Mouse (Mus musculus) cerebellum, adult 18-20 months (tissue): Measurements from ENCODE around the gene Dand5.

Experiments used
- DNase-seq, 2 experiments: peaks; one replicate each; pipeline ENCODE4 v3.0.0; 2021

Gene Dand5

GRCm38 (mm10) chr8:84822723-84823122 is at the start of gene Dand5:
TSS of gene Dand5 (minus strand) at chr8:84822823.
- DNase-seq, result no peak

DNA sequence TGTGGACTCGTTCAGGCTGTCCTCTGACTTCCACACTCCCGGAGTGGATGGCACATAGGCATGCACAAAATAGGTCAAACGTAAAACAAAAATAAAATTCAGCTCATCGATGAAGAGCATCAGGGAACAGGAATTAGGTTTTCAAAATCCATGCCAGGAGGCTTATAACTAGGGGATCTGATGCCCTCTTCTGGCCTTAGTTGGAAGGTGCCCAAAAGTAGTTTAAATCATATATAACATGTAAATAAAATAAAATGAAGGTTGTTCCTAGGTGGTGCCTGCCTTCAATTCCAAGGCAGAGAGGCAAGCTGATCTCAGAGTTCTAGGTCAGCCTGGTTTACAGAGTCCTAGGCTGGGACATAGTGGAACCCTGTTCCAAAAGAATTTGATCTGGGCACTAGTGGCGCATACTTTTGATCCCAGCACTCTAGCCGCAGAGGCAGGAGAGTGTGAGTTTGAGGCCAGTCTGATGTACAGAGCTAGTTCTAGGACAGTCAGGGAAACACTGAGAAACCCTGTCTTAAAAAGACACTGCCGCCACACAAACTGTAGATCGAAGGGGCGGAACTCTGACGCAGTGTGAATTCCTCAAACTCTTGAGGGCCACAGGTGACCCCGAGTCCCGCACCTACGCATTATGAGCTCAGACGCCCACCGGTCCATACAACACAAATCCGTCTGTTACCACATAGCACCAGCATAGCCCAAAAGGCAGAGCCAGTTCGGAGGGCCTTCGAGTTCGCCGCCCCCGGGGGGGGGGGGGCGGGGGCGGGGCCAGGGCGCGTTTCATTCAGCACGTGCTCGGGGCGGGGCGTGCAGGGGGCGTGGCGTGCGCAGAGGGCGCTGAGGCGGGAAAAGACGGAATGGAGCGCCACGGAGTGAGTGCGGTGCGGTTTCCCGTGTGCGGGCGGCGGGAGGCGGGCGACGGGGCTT is 49.0 kb upstream of the Dand5 start, which contains the start of gene Syce2:
Syce2 (plus strand) TSS at position 736 of the 933 bp plus-strand sequence.
- peak; percentile 69 to 72 for DNase-seq

- peak; percentile 93 to 95 for DNase-seq
Measured at GRCm38 (mm10) chr8:84856864-84857441, 34.3 kb upstream of the Dand5 start, which contains the start of gene Farsa. TSS of gene Farsa (plus strand) at chr8:84856989.

DNA sequence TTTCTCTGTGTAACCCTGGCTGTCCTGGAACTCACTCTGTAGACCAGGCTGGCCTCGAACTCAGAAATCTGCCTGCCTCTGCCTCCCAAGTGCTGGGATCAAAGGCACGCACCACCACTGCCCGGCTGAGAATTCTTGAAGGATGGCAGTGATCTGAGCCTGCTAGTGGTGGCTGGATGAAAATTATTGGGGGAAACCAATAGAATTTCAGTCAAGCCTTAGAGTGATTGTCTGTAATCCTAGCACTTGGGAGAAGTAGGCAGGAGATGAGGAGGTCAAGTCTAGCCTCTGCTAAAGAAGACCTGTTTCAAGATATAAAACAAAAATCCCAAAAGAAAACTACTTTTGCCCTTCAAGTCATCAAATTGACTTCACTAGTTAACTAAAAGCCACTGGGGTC is 33.8 kb upstream of the Dand5 start:
- no peak for DNase-seq

GRCm38 (mm10) chr8:84847684-84848435 is 25.2 kb upstream of the Dand5 start:
- no peak for DNase-seq

DNA sequence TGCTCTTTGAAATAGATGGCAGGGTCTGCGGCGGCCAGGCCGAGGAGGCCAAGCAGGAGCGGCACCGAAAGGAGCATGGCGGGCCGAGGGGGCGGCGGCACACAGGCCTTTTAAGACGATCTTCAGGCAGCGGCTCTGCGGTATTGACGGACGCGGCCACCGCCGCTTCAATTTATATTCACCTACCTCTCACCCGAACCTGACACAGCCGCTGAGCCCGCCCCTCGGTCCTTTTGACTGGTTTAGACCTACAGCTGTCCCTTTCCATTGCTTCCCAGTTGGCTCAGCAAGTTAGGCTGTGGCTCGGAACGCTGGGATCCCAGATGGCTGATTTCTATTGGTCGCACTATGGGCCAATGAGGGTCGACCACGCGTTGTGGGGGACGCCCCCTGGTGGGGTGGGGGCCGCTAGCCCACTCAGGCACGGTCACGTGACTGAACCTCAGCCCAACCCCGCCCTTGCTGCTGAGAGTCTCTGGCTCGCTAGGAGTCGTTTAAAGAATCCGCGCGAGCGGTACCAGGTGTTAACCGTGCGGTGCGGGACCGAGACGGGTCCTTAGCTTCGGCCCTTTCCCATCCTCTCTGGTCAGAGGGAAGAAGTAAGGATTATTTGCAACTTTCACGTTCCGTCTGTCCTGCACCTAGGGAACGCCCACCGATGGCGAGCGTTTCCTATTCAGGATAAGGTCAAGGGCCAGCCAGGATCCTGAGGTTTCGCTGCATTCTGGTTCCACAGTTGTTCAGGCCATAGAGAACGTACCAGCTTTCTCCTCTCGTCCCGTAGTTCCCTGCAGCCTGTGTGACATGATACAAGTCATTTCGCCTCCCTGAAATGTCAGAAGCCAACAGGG is 24.3 kb upstream of the Dand5 start, which contains the start of gene Calr:
Calr (minus strand) TSS at position 213 of the 851 bp plus-strand sequence.
- peak; percentile 99 to 100 for DNase-seq

DNA sequence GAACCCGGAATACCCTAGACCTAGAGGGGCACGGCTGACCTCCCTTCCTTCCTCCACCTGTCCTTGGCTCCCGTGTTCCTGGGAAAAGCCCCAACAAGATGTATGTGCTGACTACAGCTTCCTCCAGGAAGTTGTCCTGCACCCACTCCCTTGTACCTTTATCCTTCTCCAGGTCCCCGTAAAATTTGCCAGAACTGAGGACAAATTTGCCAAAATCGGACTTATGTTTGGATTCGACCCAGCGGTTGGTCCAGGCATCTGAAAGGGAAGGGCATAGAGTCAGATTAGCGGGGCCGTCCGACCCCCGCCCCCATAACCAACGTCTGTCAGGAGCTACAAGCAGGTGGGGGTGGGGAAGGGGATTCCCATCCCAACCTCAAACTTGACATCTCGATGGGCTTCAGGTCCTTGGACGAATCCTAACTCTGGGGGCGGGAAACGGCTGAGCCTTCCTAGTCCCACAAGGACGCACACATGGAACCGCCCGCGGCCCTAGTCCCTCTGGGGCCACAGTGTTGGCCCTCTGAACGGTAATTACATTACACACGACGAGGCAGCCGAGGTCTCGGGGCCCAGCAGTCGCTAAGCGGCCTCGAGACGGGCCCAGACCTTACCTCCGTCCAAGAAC is 23.6 kb upstream of the Dand5 start:
- peak; percentile 25 to 45 for DNase-seq

GRCm38 (mm10) chr8:84845355-84846093 is 22.9 kb upstream of the Dand5 start:
- DNase-seq, result peak; percentile 48 to 58

GRCm38 (mm10) chr8:84844397-84845070 is 21.9 kb upstream of the Dand5 start:
- no peak for DNase-seq

DNA sequence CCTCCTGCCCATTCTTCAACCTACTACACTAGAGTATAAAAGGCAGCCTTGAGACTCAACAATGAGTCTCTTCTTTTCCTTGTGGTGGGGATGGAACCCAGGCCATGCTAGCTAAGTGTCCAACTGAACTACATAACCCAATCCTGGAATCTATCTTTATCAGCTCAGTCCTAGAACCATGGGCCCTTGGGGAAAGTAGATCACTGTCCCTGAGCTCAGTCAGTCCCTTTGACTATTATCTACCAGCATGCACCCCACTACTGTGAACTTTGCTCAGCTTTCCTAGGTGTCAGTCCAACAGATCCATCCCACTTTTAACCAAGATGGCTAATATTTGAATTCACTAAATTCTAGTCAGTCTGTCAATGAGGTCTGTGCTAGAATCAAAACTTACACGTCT is 18.9 kb upstream of the Dand5 start:
- DNase-seq, result no peak

DNA sequence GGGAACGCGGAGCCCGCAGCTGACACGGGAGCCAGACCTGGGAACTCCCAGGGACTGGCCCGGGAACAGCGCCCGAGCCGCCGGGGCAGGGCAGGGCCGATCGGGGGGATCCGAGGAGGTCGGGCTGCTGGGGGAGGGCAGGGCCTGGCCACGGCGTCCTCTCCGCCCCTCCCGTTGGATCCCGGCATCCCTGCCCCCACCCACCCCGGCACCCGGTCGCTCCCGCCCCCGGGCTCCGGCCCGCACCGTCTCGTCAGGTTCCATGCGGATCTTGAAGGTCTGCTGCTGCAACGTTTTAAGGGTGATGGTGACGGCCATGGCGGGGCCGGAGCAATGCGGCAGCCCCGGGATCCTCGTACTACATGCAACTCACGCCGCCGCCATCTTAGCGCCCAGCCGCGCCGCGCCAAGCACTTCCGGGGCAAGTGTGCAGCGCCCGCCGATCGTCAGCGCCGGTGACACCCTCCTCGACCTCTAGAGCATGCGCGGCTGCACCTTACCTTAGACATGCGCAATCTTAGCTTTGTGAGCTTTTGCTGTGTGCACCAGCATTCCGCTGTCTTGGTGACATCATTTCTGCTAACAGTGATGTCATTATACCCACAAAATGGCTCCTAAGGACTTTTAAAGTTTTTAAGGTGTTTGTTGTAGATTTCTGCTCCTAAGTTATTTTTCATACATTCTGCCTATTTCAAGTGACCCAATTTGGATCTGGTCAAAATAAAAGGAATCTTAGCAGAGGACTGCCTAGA is 17.8 kb upstream of the Dand5 start, which contains the start of gene Rad23a:
Rad23a (minus strand) TSS at position 418 of the 752 bp plus-strand sequence.
- DNase-seq, result peak; percentile 93

- DNase-seq, result no peak
Measured at GRCm38 (mm10) chr8:84839875-84840247, 17.2 kb upstream of the Dand5 start.

DNA sequence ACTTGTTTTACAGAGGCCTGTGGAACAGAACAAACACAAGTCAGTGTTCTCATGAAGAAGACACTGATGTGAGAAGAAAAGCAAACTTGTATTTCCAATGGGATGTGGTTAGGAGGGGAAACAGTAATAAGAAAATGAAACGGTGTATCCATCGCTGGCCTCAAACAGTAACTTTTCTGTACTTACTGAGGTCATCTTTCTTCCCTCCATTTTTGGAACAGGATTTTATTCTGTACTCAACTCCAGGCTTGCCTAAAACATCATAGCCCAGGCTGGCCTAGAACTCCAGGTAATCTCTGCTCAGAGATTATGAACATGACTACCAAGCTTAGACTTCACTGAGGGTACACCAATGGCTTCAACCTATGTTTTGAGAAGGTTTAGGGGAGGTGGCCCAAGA is 16.8 kb upstream of the Dand5 start:
- DNase-seq, result no peak

GRCm38 (mm10) chr8:84838513-84838912 is 15.9 kb upstream of the Dand5 start:
- no peak for DNase-seq

DNA sequence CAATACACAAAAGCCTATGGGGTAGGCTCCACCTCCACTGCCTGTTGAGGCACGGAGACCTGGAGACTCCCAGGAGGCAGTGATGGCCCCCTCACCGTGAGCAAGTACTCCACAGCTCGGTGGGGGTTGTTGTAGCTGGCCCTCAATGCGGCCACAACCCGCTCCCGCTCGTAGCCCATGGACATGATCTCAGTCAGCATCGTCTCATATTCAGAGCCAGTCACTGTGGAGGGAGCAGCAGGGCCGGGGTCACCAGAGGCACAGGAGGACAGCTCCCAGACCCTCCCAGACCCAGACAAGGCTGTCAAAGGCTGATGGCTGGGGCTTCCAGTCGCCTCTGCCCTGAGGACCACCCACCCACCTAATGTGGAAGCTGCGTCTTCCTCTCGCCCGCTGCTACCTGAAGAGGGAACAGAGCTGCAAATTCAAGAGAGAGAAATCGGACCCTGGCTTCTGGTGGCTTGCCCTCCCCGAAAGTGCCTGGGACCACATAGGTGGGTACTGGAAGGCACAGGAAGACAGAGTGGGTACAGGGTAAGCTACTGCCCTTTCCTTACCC is 15.4 kb upstream of the Dand5 start:
- DNase-seq, result no peak

- DNase-seq, result peak in 1 of 2 experiments; percentile 38
Measured at GRCm38 (mm10) chr8:84837149-84837911, 14.7 kb upstream of the Dand5 start.

DNA sequence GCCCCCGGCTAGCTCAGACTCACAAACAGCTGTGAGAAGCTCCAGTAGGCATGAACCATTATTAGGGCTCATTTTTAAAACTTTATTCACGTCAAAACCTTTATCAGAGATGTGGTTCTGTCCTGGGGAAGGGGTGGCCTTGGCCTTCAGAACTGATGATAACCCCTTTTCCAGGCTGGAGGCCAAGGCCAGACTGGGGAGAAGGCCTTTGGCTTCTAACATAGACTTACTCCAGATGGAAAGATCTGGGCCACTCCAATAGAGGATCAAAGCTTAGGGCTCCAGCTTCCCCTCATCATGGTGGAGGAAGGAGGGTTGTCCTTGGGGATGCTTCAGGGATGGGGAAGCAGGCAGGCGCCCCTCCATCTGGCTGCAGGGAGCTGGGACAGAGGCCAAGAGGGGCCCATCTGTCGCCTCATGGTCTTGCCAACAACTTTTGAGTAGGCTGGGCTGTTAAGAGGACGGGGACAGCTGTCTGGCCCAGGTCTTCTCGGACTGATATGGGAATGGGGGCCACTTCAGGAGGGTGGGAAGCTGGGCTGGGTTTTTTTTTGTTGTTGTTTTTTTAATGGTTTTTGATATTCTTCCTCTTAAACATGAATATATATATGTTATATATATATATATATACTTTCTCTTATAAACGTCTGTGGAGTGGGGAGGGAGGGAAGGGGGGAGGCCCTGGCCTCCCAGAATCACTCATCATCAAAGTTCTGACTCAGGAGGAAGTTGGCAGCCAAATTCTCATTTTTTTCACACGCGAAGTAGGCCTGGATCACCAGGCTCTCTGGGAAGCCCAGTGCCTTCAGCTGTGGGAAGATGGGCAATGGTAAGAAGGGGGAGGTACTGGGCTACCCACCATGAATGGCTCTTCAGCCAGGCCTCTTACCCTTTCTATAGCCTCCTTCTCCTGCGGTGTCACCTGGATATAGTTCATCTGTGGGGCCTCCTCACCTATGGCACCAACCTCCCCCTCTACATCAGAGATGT is 12.5 kb upstream of the Dand5 start:
- peak; percentile 77 to 82 for DNase-seq
